Mouse (Mus musculus): ENCODE results near the gene Bmt2. TPM values are rescaled to one million over a fixed set of nuclear protein-coding genes. Genes with fewer than 3 reads are reported as not detected.
A peak's percentile ranks its signal among the peaks of the same experiment; 100 is the strongest.

The Bmt2 gene
- polyA plus RNA-seq (2012; rRNA removed), result 0.25 and 0.77 TPM in 2 replicates

DNA sequence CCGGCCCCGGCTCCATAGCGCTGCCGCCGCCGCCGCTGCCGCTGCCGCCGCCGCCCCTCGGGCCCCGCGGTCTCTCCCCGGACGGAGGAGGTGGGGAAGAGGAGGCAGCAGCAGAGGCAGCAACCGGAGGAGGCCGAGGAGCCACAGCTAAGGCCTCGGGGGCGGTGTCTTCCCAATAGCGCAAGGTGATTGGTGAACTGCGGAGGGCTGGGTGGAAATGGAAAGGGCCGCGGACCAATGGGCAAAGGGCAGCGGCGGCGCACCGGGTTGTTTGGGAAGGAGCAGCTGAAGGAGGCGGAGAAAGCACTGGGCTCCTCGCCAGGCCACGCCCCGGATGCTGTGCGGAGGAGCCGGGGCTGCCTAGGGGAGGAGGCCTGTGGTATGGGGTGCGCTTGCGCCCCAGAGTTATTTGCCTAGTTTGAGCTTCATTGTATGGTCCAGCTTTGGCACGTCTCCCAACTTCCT is at the start of gene Bmt2:
TSS of gene Bmt2 (minus strand) at position 149 of the 465 bp plus-strand sequence.
- H3K27ac ChIP-seq (ENCODE audit: insufficient read depth, low read depth, low read length), result peak within 1 kb of the TSS; percentile 42; the same call in 1 of the 2 replicates
- TF ChIP-seq CTCF (IDR thresholded peaks at IDR 0.05; ENCODE audit: extremely low read depth, insufficient read length, insufficient replicate concordance, low read depth, low read length) (no peak), POLR2A (IDR thresholded peaks at IDR 0.05; ENCODE audit: low read depth, low read length) (peak; percentile 90; the same call in 1 of the 2 replicates)
- H3K27me3 ChIP-seq (ENCODE audit: control insufficient read depth, insufficient read depth, low read length), result no peaks in the 10 kb centered on the region
- WGBS, result 1% methylated on average over 37 of the region's 37 CpGs
- no peaks in the 10 kb centered on the region for H3K36me3 ChIP-seq (ENCODE audit: control insufficient read depth, insufficient read depth, low read length)
- H3K4me1 ChIP-seq (ENCODE audit: control insufficient read depth, insufficient read depth, insufficient read length, low read length), result peaks cover 2% of the 10 kb centered on the region; the same call in 1 of the 2 replicates
- H3K4me3 ChIP-seq (ENCODE audit: low read depth, low read length), result peak within 1 kb of the TSS; percentile 87

GRCm38 (mm10) chr6:13722166-13722565 is 44.4 kb upstream of the Bmt2 start:
- no peaks in the 10 kb centered on the region for H3K4me1 ChIP-seq (ENCODE audit: control insufficient read depth, insufficient read depth, insufficient read length, low read length)
- H3K27me3 ChIP-seq (ENCODE audit: control insufficient read depth, insufficient read depth, low read length), result no peaks in the 10 kb centered on the region
- WGBS, result 90% methylated on average over 3 of the region's 3 CpGs
- H3K4me3 ChIP-seq (ENCODE audit: low read depth, low read length), result no peak overlapping the region
- no peak overlapping the region for H3K27ac ChIP-seq (ENCODE audit: insufficient read depth, low read depth, low read length)
- TF ChIP-seq POLR2A (IDR thresholded peaks at IDR 0.05; ENCODE audit: low read depth, low read length) (no peak), CTCF (IDR thresholded peaks at IDR 0.05; ENCODE audit: extremely low read depth, insufficient read length, insufficient replicate concordance, low read depth, low read length) (no peak)
- no peaks in the 10 kb centered on the region for H3K36me3 ChIP-seq (ENCODE audit: control insufficient read depth, insufficient read depth, low read length)

DNA sequence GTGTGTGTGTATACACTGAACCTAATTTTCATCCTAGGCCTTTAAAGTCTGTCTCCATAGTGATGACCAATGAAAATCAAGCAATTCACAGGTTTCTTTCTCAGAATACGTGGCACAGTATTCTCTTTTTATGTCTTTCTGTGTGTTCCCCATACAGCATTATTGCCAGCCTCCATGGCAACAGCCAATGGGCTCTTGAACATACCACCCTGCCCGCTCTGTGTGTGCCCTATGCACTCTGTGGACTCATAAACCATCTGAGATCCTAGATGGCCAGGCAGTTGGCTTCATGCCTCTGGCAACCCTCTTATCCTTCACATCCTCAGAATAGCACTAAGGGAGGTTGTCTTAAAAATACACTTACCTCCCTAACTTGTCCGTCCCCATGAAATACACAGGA is 37.1 kb upstream of the Bmt2 start:
- Histone ChIP-seq H3K27ac (ENCODE audit: insufficient read depth, low read depth, low read length) (no peak overlapping the region), H3K4me3 (ENCODE audit: low read depth, low read length) (no peak overlapping the region), H3K36me3 (ENCODE audit: control insufficient read depth, insufficient read depth, low read length) (no peaks in the 10 kb centered on the region), H3K27me3 (ENCODE audit: control insufficient read depth, insufficient read depth, low read length) (no peaks in the 10 kb centered on the region), H3K4me1 (ENCODE audit: control insufficient read depth, insufficient read depth, insufficient read length, low read length) (no peaks in the 10 kb centered on the region)
- 76% methylated on average over 3 of the region's 3 CpGs for WGBS
- no peak for TF ChIP-seq CTCF (IDR thresholded peaks at IDR 0.05; ENCODE audit: extremely low read depth, insufficient read length, insufficient replicate concordance, low read depth, low read length)
- TF ChIP-seq POLR2A (IDR thresholded peaks at IDR 0.05; ENCODE audit: low read depth, low read length), result no peak

GRCm38 (mm10) chr6:13696882-13697281 is 19.1 kb upstream of the Bmt2 start:
- TF ChIP-seq CTCF (IDR thresholded peaks at IDR 0.05; ENCODE audit: extremely low read depth, insufficient read length, insufficient replicate concordance, low read depth, low read length) (no peak), POLR2A (IDR thresholded peaks at IDR 0.05; ENCODE audit: low read depth, low read length) (no peak)
- Histone ChIP-seq H3K4me3 (ENCODE audit: low read depth, low read length) (no peak overlapping the region), H3K27me3 (ENCODE audit: control insufficient read depth, insufficient read depth, low read length) (no peaks in the 10 kb centered on the region), H3K4me1 (ENCODE audit: control insufficient read depth, insufficient read depth, insufficient read length, low read length) (no peaks in the 10 kb centered on the region), H3K36me3 (ENCODE audit: control insufficient read depth, insufficient read depth, low read length) (no peaks in the 10 kb centered on the region), H3K27ac (ENCODE audit: insufficient read depth, low read depth, low read length) (no peak overlapping the region)
- WGBS, result 72% methylated on average over 4 of the region's 4 CpGs

DNA sequence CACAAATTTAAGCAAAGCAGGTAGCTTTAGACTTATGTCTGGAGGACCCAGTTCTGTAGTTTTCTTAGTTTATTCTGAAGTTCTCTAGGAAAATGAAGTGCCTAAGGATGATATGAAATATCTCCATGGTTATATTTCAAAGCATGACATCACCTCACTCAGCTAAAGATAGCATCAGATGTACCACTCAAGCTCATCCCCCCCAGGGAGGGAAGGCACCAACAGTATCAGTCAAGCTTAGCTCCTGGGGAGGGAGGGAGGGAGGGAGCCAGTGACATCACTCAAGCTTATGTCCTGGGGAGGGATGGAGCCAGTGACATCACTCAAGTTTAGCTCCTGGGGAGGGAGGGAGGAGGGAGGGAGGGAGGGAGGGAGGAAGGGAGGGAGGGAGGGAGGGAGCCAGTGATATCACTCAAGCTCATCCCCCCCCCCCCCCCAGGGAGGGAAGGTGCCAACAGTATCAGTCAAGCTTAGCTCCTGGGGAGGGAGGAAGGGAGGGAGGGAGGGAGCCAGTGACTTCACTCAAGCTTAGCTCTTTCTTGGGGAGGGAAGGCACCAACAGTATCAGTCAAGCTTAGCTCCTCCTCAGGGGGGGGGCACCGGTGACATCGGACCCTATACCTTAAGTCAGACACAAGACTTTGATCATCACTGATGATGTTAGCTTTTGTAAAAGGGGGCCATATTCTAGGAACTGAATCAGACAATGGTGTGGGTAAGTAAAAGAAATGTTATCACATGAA is 17.5 kb upstream of the Bmt2 start:
- no peaks in the 10 kb centered on the region for H3K36me3 ChIP-seq (ENCODE audit: control insufficient read depth, insufficient read depth, low read length)
- no peak overlapping the region for H3K27ac ChIP-seq (ENCODE audit: insufficient read depth, low read depth, low read length)
- no peaks in the 10 kb centered on the region for H3K27me3 ChIP-seq (ENCODE audit: control insufficient read depth, insufficient read depth, low read length)
- H3K4me1 ChIP-seq (ENCODE audit: control insufficient read depth, insufficient read depth, insufficient read length, low read length), result no peaks in the 10 kb centered on the region
- TF ChIP-seq CTCF (IDR thresholded peaks at IDR 0.05; ENCODE audit: extremely low read depth, insufficient read length, insufficient replicate concordance, low read depth, low read length), result no peak
- no peak for TF ChIP-seq POLR2A (IDR thresholded peaks at IDR 0.05; ENCODE audit: low read depth, low read length)
- no peak overlapping the region for H3K4me3 ChIP-seq (ENCODE audit: low read depth, low read length)
- 88% methylated on average over 2 of the region's 2 CpGs for WGBS

DNA sequence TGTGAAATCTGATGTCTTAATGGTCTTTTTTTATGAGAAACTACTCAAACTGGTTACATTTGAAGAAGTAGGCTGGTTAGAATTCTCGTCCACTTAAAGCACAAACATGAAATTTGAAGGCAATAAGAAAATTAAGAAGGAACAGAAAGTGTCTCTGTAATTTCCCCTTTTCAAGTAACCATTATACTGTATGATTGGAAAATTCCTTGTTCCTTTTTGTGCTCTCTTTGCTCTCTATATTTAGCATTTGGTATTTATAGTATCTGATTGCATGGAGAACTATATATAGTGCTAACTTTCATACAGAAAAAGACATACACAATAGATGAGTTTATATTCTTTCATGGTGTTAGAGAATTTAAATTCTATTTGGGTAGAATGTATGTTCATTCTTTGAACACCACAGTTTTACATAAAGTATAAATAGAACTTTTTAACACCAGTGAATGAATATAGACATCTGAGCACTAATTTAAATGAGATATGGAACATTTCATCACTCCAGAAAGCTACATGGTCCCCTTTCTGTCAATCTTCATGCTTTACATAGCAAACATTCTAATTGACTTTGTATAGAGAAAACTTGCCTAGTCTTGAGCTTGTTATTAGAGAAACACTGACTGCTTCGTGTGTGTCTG is 14.0 kb upstream of the Bmt2 start:
- H3K4me1 ChIP-seq (ENCODE audit: control insufficient read depth, insufficient read depth, insufficient read length, low read length), result no peaks in the 10 kb centered on the region
- no peak for TF ChIP-seq POLR2A (IDR thresholded peaks at IDR 0.05; ENCODE audit: low read depth, low read length)
- TF ChIP-seq CTCF (IDR thresholded peaks at IDR 0.05; ENCODE audit: extremely low read depth, insufficient read length, insufficient replicate concordance, low read depth, low read length), result no peak
- 64% methylated on average over 2 of the region's 2 CpGs for WGBS
- H3K36me3 ChIP-seq (ENCODE audit: control insufficient read depth, insufficient read depth, low read length), result no peaks in the 10 kb centered on the region
- H3K27me3 ChIP-seq (ENCODE audit: control insufficient read depth, insufficient read depth, low read length), result no peaks in the 10 kb centered on the region
- no peak overlapping the region for H3K4me3 ChIP-seq (ENCODE audit: low read depth, low read length)
- no peak overlapping the region for H3K27ac ChIP-seq (ENCODE audit: insufficient read depth, low read depth, low read length)

- Histone ChIP-seq H3K4me1 (ENCODE audit: control insufficient read depth, insufficient read depth, insufficient read length, low read length) (no peaks in the 10 kb centered on the region), H3K27ac (ENCODE audit: insufficient read depth, low read depth, low read length) (no peak overlapping the region), H3K36me3 (ENCODE audit: control insufficient read depth, insufficient read depth, low read length) (no peaks in the 10 kb centered on the region), H3K27me3 (ENCODE audit: control insufficient read depth, insufficient read depth, low read length) (no peaks in the 10 kb centered on the region), H3K4me3 (ENCODE audit: low read depth, low read length) (no peak overlapping the region)
- TF ChIP-seq POLR2A (IDR thresholded peaks at IDR 0.05; ENCODE audit: low read depth, low read length) (no peak), CTCF (IDR thresholded peaks at IDR 0.05; ENCODE audit: extremely low read depth, insufficient read length, insufficient replicate concordance, low read depth, low read length) (no peak)
These were observed 12.6 kb upstream of the Bmt2 start for GRCm38 (mm10) chr6:13690398-13690797.
